Mouse (Mus musculus) heart, adult 2 months (tissue): ENCODE measurements around the gene Cttnbp2nl.

ENCODE experiments used
- CTCF ChIP-seq: fragments of 200-600 bp; IDR thresholded peaks from 2 replicates; pipeline ENCODE4 v1.8.1; 2022; ENCODE audit warnings: antibody characterized with exemption, mild to moderate bottlenecking, moderate library complexity
- EP300 ChIP-seq: fragments of 200-500 bp; IDR thresholded peaks from 2 replicates; pipeline ENCODE4 v1.6.1; 2011; ENCODE audit warnings: low read depth, low read length, control low read depth; ENCODE audit not compliant: insufficient read depth
- POLR2A ChIP-seq: fragments of 200-500 bp; IDR thresholded peaks from 2 replicates; pipeline ENCODE4 v1.6.1; 2011; ENCODE audit warnings: mild to moderate bottlenecking, low read depth, low read length, control low read depth; ENCODE audit not compliant: insufficient read depth

- no peak for TF ChIP-seq POLR2A
- no peak for TF ChIP-seq CTCF
- no peak for TF ChIP-seq EP300
Measured at GRCm38 (mm10) chr3:105046870-105047269, 6.1 kb downstream of the Cttnbp2nl start.
